Mouse (Mus musculus) gastrocnemius, adult 18-20 months (tissue): ENCODE data around the gene Smad9. TPM values are rescaled to one million over a fixed set of nuclear protein-coding genes. Genes with fewer than 3 reads are reported as not detected.
"Not testable (repeated sequence)": the region's sequence is repeated elsewhere in the genome, so short reads cannot be mapped to it uniquely, and the experiment has no call there.

Experiments used
- DNase-seq: peaks from one replicate; pipeline ENCODE4 v3.0.0; 2021; ENCODE audit warnings: low spot score
- total RNA-seq, 2 experiments: library from RNA; stranded (reverse); gene quantifications; 2 replicates each; pipeline ENCODE4 v1.2.3; 2021

Gene Smad9
- total RNA-seq, 2 experiments from 2014 or later = 0.18 to 0.28 TPM

GRCm38 (mm10) chr3:54756058-54756457 lies 676 bp downstream of the Smad9 start:
- DNase-seq = no peak

GRCm38 (mm10) chr3:54757446-54757845 lies 2.1 kb downstream of the Smad9 start:
- DNase-seq = no peak

DNA sequence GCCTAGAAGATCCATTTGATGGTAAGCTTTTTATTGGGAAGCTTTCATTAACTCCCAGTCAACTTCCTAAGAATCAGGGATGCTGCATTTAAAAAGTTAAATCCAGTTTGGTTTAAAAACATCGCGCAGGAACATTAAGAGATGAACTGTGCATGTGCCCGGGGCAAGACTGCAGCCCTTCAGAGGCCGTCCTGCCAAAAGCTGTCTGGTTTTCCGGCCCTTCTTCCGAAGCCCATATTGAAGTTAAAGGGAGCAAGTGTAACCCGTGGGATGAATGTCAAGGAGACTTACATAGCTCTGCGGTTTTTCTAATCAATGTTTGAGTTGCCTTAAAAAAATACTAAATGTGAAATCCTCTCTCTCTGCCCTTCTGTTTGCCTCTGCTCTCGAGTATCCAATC lies 3.8 kb downstream of the Smad9 start:
- DNase-seq = no peak

GRCm38 (mm10) chr3:54760321-54761115 lies 5.1 kb downstream of the Smad9 start:
- no peak for DNase-seq

DNA sequence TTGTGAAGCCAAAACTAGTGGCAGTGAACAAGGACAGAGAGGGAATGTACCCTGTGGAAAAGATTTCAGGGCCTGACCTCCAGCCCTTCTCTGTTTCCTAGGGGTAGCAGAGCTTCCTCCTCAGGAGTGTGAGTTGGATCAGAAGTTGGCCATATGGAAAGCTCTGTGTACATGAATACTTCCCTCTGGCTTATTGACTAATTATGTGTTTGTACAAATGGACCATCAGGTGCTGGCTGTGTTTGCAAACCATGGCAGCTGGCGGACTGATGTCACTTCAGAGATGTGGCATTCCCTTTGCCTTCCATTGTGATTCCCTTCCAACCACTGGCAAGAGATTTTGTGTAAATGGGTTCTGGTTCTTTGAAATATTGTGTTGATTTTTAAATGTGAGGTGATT lies 5.9 kb downstream of the Smad9 start:
- DNase-seq = no peak

DNA sequence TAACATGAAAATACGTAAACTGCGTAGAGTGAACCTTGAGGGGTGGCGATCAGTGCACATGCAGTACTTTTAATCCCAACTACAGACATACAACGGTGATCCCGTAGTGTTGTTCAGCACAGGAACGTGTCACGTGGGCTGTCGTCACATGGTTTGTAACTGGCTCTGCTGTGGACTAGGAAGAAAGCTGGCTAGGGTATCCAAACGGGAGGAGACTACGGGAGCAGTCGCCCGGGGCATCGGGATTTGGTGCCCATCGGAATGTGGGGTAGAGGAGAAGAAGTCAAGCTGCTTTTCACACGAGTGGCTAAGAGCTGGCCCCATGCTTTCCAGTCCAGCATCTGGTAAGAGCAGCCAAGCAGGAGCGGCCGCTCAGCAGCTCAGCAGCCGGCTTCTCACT lies 9.0 kb downstream of the Smad9 start:
- peak; percentile 24 for DNase-seq

GRCm38 (mm10) chr3:54765521-54765920 lies 10.1 kb downstream of the Smad9 start:
- not testable (repeated sequence) for DNase-seq

DNA sequence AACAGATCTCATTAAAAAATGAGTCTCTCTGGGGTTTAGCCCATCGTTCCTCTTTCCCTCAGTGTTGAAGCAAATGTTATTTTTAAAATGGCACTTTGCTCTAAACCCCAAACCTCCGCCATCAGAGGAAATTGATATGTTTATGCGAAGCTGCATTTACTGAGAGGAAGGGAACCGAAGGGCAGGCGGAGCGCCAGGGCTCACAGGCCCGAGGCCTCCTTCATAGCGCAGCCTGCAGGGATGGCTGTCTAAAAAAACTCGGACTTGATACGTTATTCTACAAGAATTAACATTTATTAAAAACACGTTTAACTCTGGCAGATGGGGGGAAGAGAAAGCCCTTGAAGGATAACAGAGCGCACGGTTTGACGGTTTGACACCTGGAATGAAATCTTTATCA lies 10.7 kb downstream of the Smad9 start:
- DNase-seq = no peak

DNA sequence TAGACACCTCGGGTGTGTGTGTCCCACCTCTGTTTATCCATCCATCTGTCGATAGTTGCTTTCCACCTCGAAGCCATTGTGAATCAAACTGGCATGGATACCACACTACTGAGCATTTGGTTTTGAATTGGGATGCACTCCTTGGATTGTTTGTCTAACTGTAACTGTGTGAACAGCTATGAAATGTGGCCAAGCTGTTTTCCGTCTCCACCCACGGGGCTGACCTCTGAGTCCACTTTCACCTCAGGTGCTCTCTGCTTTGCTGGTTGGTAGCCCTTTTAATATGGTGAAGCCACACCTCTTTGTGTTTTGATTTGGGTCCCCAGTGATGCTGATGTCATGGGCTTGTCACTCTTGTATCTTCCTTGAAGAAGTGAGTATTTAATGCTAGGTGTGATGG lies 11.4 kb downstream of the Smad9 start:
- no peak for DNase-seq

DNA sequence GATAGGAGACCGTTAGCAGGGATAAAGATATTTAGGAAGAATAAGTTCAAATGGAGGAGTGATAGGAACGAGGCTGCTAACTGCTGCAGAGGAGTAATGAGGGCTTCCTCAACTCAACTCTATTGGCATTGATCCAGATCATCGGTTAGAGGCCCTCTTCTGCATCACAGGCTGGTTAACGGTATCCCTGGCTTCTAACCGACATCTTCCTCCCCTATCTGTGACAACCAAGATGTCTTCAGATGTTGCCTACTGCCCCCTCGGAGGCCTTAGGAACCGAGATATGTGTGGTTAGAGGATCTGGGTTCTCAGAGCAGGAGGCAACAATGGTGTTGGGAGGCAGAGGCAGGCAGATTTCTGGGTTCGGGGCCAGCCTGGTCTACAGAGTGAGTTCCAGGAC lies 13.2 kb downstream of the Smad9 start:
- DNase-seq = no peak

DNA sequence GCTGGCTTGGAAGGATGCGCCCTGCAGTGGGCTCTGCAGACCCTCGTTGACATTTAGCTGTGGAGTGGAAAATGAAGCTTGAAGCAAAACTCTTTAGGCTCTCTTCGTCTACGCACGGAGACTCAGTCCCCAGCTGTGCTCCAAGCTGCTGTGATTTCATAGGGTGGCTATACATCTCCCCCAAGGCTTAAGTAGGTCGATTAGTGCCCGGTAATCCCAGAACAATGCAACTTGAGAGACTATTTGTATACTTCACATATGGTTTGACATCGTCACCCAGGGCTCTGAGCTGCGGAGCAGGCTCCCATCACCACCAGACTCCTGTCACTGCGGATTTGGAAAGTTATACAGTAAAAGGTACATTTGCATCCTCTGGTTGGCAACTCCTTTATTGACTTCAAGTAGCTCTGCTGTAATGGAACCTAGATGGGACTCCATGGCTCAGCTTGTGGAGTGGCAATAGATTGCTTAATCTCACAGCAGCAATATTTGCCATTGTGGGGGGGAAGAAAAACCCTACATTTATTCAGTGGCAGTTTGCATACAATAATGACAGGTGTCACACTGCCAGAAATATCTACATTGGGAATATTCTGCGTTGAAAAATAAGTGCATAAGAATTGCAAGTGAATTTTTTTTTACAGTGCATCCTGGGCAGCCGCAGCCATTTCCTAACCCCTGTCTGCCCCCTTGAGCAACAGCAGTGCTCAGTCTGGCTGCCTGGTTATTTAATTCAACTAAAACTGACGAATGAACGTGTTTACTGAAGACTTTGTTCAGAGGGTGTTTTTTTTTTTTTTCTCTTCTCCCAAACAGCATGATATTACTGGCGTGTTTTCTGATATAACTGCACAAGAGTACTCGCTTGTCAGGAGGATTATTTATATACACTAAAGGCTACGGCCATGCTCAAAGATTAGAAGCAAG lies 14.2 kb downstream of the Smad9 start:
- no peak for DNase-seq

DNA sequence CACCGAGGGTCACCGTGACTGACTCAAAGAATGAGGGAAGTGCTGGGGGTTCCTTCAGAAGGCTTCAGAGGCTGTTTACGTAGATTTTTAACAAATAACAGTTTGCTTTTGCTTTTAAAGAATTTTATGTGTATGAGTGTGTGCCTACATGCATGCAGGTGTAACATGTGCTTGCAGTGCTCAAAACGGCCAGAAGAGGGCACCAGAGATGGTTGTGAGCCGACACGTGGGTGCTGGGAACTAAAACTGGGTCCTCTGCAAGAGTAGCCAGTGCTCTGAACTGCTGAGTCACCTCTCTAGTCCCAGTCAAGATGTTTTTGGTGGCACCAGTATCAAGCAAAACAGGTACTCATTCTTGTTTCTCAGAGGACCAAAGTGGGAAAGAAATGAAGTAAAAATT lies 18.2 kb downstream of the Smad9 start:
- DNase-seq = no peak

GRCm38 (mm10) chr3:54775989-54776631 lies 20.7 kb downstream of the Smad9 start:
- DNase-seq = no peak

- DNase-seq = no peak
Measured at GRCm38 (mm10) chr3:54790601-54791000, 35.2 kb downstream of the Smad9 start.

GRCm38 (mm10) chr3:54791822-54792677 lies 36.7 kb downstream of the Smad9 start:
- no peak for DNase-seq

- DNase-seq = no peak
Measured at GRCm38 (mm10) chr3:54793762-54794161, 38.4 kb downstream of the Smad9 start.

- DNase-seq = no peak
Measured at GRCm38 (mm10) chr3:54795379-54795778, 40.0 kb downstream of the Smad9 start.

GRCm38 (mm10) chr3:54795806-54796205 lies 40.4 kb downstream of the Smad9 start:
- DNase-seq = peak; percentile 14

- peak; percentile 10 for DNase-seq
Measured at GRCm38 (mm10) chr3:54797211-54797610, 41.8 kb downstream of the Smad9 start.

DNA sequence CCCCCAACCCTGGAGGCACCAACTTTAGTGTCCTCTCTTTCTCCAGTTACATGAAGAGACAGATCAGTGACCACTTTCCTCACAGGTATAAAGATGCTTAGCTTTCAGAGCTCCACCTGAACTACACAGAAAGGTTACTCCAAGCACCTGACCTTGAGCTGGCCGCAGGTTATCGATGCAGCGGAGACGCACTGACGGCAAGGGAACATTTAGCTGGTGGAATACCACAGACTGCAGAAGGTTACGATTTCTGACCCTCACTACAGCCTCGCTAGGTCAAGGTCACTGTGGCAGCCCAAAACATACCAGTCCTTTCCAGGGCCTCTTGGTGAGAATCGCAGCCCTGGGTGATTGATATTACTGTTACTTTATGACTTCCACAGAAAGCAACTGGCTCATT lies 48.3 kb downstream of the Smad9 start:
- DNase-seq = no peak

GRCm38 (mm10) chr3:54807061-54807661 lies 51.8 kb downstream of the Smad9 start:
- peak; percentile 12 for DNase-seq
